Mouse (Mus musculus): ENCODE data around the gene Dnajb11.

- TF ChIP-seq CTCF (IDR thresholded peaks at IDR 0.05; ENCODE audit: low read depth, low read length): no peak
- TF ChIP-seq POLR2A (IDR thresholded peaks at IDR 0.05; ENCODE audit: insufficient read depth, low read length): no peak
- TF ChIP-seq EP300 (IDR thresholded peaks at IDR 0.05; ENCODE audit: insufficient read depth, low read depth, low read length): no peak
Observed at GRCm38 (mm10) chr16:22845481-22845880, 12.2 kb upstream of the Dnajb11 start.
